Mouse (Mus musculus) ES-Bruce4 (cell line): ENCODE results near the gene Vwa8.

Experiments used
- EP300 ChIP-seq: IDR thresholded peaks from 2 replicates; pipeline ENCODE4 v1.6.1; 2011; ENCODE audit warnings: low read depth, low read length; ENCODE audit not compliant: insufficient read depth
- POLR2A ChIP-seq: IDR thresholded peaks from one replicate; pipeline ENCODE4 v1.8.1; 2011; ENCODE audit warnings: low read length; ENCODE audit not compliant: insufficient read depth

- TF ChIP-seq POLR2A (no peak), EP300 (peak; percentile 78)
These were observed 291.3 kb downstream of the Vwa8 start for GRCm38 (mm10) chr14:79139918-79140825.
